Mouse (Mus musculus) ES-E14 (cell line): ENCODE data around the gene Cyth1.

Experiments used
- CHD2 ChIP-seq: IDR thresholded peaks from 2 replicates; pipeline ENCODE4 v1.6.1; 2014; ENCODE audit warnings: mild to moderate bottlenecking, low read depth, low read length, inconsistent platforms
- HCFC1 ChIP-seq: IDR thresholded peaks from 2 replicates; pipeline ENCODE4 v1.6.1; 2012; ENCODE audit warnings: low read length, inconsistent platforms, borderline replicate concordance; ENCODE audit not compliant: insufficient read depth
- ZNF384 ChIP-seq: IDR thresholded peaks from 2 replicates; pipeline ENCODE4 v1.6.1; 2012; ENCODE audit warnings: low read depth, low read length, inconsistent platforms

GRCm38 (mm10) chr11:118200834-118201830 lies 47.3 kb downstream of the Cyth1 start:
- TF ChIP-seq ZNF384 (no peak), HCFC1 (no peak), CHD2 (no peak)
